Mouse (Mus musculus) inflammation-experienced regulatory T-cells, adult 16 weeks (primary cell): ENCODE results near the gene Olfr979. TPM values are rescaled to one million over a fixed set of nuclear protein-coding genes. Genes with fewer than 3 reads are reported as not detected.

Experiments used
- polyA plus RNA-seq: library from polyadenylated mRNA; unstranded; fragments of 100-300 nt; shearing (Covaris generic); gene quantifications from one replicate; pipeline ENCODE4 v1.2.1, GENCODE M21; 2017

Olfr979 gene
- not detected for polyA plus RNA-seq

DNA sequence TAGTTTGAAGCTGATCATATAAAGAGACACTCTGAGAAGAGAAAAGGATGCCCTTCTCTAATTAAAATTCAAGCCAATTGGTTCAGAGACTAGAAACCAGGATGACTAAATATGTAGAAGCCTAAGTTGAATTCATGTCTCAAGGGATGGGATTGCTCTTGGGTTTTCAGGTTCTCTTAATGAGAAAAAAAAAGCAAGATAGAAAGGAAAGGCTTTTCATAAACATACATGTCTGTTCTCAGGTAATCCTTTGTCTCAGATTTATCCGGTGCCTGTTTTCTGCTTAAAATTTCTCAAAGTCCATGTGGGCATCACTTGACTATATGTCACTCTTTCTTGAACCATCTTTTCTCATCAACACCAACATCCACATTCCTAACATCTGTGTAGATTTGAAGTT lies at the start of gene Olfr979:
Olfr979 (minus strand) TSS at position 101 of the 400 bp plus-strand sequence.

GRCm38 (mm10) chr9:40021164-40021563 lies 17.9 kb upstream of the Olfr979 start, which contains the start of gene Olfr981:
Gene Olfr981 (plus strand): TSS chr9:40021464.

DNA sequence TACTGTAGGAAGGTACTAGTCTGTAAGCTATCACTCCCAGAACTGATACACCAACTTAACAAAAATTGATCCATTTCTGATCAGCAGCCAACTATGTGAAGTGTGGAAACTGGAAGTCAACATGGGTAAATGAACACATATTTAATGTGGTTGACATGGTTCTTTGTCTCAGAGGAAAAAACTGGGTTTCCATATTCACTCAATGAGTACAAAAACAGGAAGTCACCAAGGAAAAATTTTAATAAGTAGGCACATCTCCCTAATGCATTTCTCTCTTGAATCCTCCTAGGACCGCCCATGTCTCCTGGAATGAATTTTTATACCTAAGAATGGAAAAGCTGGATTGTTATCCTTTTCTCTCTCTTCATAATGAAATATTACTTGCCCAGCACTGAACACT lies 6.2 kb upstream of the Olfr979 start, which contains the start of gene Olfr980:
Olfr980 (minus strand) TSS at position 101 of the 400 bp plus-strand sequence.

GRCm38 (mm10) chr9:39991813-39992212 lies 11.5 kb downstream of the Olfr979 start, which contains the start of gene Olfr978:
Gene Olfr978 (plus strand): TSS chr9:39992113.

GRCm38 (mm10) chr9:39961033-39961432 lies 42.2 kb downstream of the Olfr979 start, which contains the start of gene Olfr976:
Gene Olfr976 (minus strand): TSS chr9:39961133.

GRCm38 (mm10) chr9:39951946-39952345 lies 51.3 kb downstream of the Olfr979 start, which contains the start of gene Olfr975:
Gene Olfr975 (minus strand): TSS chr9:39952046.

Other genes with a start within 250 kb of the Olfr979 start
- not detected for gene Olfr968, start 220.2 kb downstream of the Olfr979 start, polyA plus RNA-seq
- gene Olfr969, start 212.5 kb downstream of the Olfr979 start, polyA plus RNA-seq: not detected
- not detected for gene Olfr970, start 194.6 kb downstream of the Olfr979 start, polyA plus RNA-seq
- gene Olfr971, start 166.6 kb downstream of the Olfr979 start, polyA plus RNA-seq: not detected
- not detected for gene Olfr972, start 137.0 kb downstream of the Olfr979 start, polyA plus RNA-seq
- gene Olfr229, start 96.1 kb downstream of the Olfr979 start, polyA plus RNA-seq: not detected
- gene Olfr974, start 66.0 kb downstream of the Olfr979 start, polyA plus RNA-seq: 0.09 TPM
- not detected for gene Olfr975, start 51.4 kb downstream of the Olfr979 start, polyA plus RNA-seq
- gene Olfr976, start 42.3 kb downstream of the Olfr979 start, polyA plus RNA-seq: not detected
- gene Olfr978, start 11.4 kb downstream of the Olfr979 start, polyA plus RNA-seq: not detected
- gene Olfr980, start 6.1 kb upstream of the Olfr979 start, polyA plus RNA-seq: not detected
- not detected for gene Olfr981, start 18.0 kb upstream of the Olfr979 start, polyA plus RNA-seq
- 0.05 TPM for gene Olfr982, start 70.4 kb upstream of the Olfr979 start, polyA plus RNA-seq
- not detected for gene Olfr983, start 90.1 kb upstream of the Olfr979 start, polyA plus RNA-seq
- not detected for gene Olfr984, start 110.7 kb upstream of the Olfr979 start, polyA plus RNA-seq
- gene Olfr985, start 126.7 kb upstream of the Olfr979 start, polyA plus RNA-seq: not detected
- gene Tmem225, start 144.7 kb upstream of the Olfr979 start, polyA plus RNA-seq: not detected
- gene Olfr986, start 177.5 kb upstream of the Olfr979 start, polyA plus RNA-seq: not detected
- gene Zfp202, start 188.9 kb upstream of the Olfr979 start, polyA plus RNA-seq: 6.0 TPM